Mouse (Mus musculus) erythroblast, embryonic 14.5 days (primary cell): ENCODE data around the gene Tpd52l2.

Source experiments
- GATA1 ChIP-seq: IDR thresholded peaks from 2 replicates; pipeline ENCODE4 v1.6.1; 2012; ENCODE audit warnings: low read length, inconsistent platforms, mixed read lengths
- TAL1 ChIP-seq: IDR thresholded peaks from 3 replicates; pipeline ENCODE4 v1.6.1; 2012; ENCODE audit warnings: low read length, inconsistent platforms, mixed read lengths

GRCm38 (mm10) chr2:181471246-181471645, 25.7 kb upstream of the Tpd52l2 start:
- TF ChIP-seq GATA1 (no peak), TAL1 (no peak)
